Mouse (Mus musculus) embryonic fibroblast, embryonic 13.5 days (primary cell): ENCODE results near the gene Ncoa3. TPM values are rescaled to one million over a fixed set of nuclear protein-coding genes. Genes with fewer than 3 reads are reported as not detected.

ENCODE experiments used
- H3K27ac ChIP-seq: 2 replicates; pipeline ENCODE4 v1.5.1; 2012; ENCODE audit warnings: low read length, control low read depth, inconsistent platforms; ENCODE audit not compliant: insufficient read depth
- H3K4me1 ChIP-seq: 2 replicates; pipeline ENCODE4 v1.6.1; 2011; ENCODE audit warnings: low read length; ENCODE audit not compliant: control insufficient read depth, insufficient read depth
- H3K4me3 ChIP-seq: 2 replicates; pipeline ENCODE4 v1.5.1; 2011; ENCODE audit warnings: mild to moderate bottlenecking, control low read depth, low read length; ENCODE audit not compliant: insufficient read depth
- CTCF ChIP-seq: IDR thresholded peaks from 2 replicates; pipeline ENCODE4 v1.5.1; 2011; ENCODE audit warnings: mild to moderate bottlenecking, control low read depth, low read length, moderate library complexity, borderline replicate concordance; ENCODE audit not compliant: insufficient read depth
- POLR2A ChIP-seq: IDR thresholded peaks from 2 replicates; pipeline ENCODE4 v1.6.1; 2011; ENCODE audit warnings: low read depth, mild to moderate bottlenecking, control low read depth, low read length, moderate library complexity
- polyA plus RNA-seq: library from polyadenylated mRNA; stranded (reverse); fragments of >200 nt; gene quantifications from 2 replicates; pipeline ENCODE4 v1.2.4, GENCODE M21; 2011; ENCODE audit warnings: low read depth; ENCODE audit not compliant: missing spikeins, insufficient read length

Gene Ncoa3
- polyA plus RNA-seq, 1 experiment = 27.2 TPM

DNA sequence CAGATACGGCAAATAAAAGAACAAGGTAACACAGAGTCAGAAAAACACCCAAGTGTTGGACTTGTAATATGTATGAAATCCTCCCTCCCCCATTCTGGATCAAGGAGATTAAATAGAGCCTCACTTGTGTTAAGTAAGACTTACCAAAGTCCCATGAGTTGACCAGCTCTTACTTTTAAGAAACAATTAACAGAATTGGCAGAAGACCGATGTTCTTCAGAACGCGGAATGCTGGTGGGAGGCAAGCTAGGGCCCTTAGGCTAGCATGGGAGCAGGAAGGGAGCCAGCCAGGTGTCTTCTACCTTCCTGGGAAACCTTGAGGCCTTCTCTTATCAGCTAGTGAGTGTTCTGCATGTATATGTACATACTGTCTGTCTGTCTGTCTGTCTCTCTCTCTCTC is 55.5 kb downstream of the Ncoa3 start:
- TF ChIP-seq CTCF (no peak), POLR2A (no peak)
- Histone ChIP-seq H3K27ac (no peak overlapping the region), H3K4me1 (peaks cover 15% of the 10 kb centered on the region), H3K4me3 (no peak overlapping the region)

DNA sequence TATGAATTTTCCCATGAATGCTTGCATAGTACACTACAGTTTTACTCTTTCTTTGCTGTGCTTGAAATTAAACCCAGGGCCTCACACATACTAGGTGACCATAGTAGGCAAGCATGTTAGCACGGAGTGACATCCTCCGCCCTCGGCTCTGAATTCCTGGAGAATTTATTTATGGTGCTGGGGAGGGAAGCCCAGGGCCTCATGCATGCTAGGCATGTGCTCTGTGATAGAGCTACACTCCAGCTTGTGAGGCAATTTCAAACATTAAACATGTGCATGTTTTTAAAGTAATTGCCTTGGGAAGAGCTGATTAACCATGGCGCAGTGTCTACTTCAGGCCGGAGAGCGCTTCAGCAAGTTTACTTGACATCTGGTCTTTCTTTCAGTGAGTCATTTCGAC is 56.4 kb downstream of the Ncoa3 start:
- Histone ChIP-seq H3K27ac (no peak overlapping the region), H3K4me3 (no peak overlapping the region), H3K4me1 (peaks cover 15% of the 10 kb centered on the region)
- TF ChIP-seq POLR2A (no peak), CTCF (no peak)

DNA sequence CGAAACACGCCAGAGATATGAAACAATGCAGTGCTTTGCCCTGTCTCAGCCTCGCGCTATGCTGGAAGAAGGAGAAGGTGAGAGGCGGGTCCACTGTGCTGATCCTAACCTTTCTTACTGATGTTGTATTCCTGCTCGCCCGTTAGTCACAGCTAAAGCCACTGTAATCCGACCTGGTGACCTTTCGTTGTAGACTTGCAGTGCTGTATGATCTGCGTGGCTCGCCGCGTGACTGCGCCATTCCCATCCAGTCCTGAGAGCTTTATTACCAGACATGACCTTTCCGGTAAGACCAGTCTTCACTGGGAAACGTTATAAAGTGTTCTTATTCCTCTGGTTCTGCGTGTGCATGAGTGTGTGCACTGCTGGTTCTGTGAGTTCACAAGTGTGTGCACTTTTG is 59.0 kb downstream of the Ncoa3 start:
- no peaks in the 10 kb centered on the region for H3K4me1 ChIP-seq
- H3K4me3 ChIP-seq = no peak overlapping the region
- TF ChIP-seq POLR2A (no peak), CTCF (no peak)
- H3K27ac ChIP-seq = no peak overlapping the region

DNA sequence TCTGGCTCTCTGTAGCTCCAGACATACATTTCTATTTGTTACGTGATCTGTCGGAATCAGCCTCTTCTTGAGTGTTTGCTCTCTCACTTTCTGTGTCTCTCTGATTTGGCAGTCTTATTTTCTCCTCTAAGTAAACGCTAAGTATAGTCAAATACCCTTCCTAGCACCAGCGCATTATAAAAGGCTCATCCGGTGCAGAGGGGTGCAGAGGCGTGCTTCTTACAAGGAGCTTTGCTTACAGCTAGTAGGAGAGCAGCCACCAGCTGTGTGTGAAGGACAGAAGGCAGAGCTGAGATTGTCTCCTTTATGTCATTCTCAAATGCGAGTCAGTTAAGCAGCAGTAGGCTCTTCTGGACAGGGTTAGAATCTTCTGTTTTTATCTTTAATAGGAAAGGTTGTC is 59.5 kb downstream of the Ncoa3 start:
- TF ChIP-seq CTCF (no peak), POLR2A (no peak)
- Histone ChIP-seq H3K4me1 (no peaks in the 10 kb centered on the region), H3K27ac (no peak overlapping the region), H3K4me3 (no peak overlapping the region)

DNA sequence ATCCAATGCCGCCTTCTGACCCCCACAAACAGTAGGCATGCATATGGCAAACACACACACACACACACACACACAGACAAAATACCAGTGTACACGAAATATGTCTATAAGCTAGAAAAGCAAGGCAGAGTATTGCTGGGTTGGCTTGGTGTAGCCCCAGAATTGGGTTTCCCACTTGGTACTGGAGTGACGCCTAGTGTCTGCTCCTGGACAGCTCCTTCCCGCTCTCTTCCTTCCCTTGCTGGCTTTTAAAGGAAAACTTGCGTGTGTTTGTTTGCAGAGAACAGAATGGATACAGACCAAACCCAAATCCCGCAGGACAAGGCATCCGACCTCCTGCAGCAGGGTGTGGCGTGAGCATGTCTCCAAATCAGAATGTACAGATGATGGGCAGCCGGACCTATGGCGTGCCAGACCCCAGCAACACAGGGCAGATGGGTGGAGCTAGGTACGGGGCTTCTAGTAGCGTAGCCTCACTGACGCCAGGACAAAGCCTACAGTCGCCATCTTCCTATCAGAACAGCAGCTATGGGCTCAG is 61.6 kb downstream of the Ncoa3 start:
- Histone ChIP-seq H3K4me1 (no peaks in the 10 kb centered on the region), H3K4me3 (no peak overlapping the region), H3K27ac (no peak overlapping the region)
- TF ChIP-seq POLR2A = no peak
- TF ChIP-seq CTCF = no peak

DNA sequence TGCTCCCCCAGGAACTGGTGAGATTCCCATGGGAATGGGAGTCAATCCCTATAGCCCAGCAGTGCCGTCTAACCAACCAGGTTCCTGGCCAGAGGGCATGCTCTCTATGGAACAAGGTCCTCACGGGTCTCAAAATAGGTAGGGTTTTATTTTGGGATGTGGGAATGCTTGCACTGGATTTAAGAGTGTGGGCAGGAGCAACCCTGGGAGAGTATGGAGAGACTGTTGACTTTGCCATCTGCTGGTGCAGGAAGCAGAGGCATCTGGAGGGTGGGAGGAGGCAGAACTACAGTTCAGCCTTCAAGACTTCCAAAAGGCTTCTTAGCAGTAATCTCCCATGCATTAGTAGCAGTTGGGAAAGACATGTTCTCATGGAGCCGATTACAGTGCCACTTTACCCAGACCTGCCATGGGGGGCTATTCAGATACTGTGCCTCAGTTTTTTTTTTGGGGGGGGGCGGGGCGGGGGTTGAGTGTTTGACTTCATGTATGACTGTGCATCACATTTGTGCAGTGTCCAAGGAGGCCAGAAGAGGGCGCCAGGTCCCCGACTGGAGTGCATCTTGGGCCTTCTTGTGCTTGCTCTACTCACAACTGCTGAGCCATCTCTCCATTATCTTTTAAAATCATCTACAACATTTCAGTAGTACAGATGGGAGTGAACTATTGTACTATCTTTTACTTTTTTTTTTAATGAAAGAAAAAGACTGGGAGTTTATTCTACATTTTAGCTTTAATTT is 67.4 kb downstream of the Ncoa3 start:
- TF ChIP-seq CTCF (peak; percentile 53), POLR2A (no peak)

DNA sequence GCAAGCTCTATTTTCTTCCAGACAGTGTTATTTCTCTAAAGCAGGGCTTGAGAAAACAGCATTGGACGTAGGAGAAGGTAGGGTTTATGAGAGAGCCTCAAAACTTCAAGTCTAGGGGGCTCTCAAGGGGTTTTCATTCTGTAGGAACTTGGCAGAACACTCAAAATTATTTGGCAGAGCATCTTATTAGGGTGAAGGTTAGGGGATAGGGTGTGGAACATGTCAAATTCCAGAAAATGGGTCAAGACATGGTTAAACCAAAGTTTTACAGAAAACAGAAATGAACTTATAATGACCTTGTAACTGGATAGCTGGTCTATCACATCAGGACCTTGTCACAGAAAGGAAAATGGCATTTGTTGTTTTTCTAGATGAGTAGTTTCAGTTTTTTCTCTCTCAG is 69.6 kb downstream of the Ncoa3 start:
- TF ChIP-seq CTCF = no peak
- TF ChIP-seq POLR2A = no peak
- no peak overlapping the region for H3K4me3 ChIP-seq
- no peaks in the 10 kb centered on the region for H3K4me1 ChIP-seq
- no peak overlapping the region for H3K27ac ChIP-seq

More for the DNA sequence above, 67.4 kb downstream of the Ncoa3 start:
- Histone ChIP-seq H3K4me1 (no peaks in the 10 kb centered on the region), H3K4me3 (no peak overlapping the region), H3K27ac (no peak overlapping the region)

DNA sequence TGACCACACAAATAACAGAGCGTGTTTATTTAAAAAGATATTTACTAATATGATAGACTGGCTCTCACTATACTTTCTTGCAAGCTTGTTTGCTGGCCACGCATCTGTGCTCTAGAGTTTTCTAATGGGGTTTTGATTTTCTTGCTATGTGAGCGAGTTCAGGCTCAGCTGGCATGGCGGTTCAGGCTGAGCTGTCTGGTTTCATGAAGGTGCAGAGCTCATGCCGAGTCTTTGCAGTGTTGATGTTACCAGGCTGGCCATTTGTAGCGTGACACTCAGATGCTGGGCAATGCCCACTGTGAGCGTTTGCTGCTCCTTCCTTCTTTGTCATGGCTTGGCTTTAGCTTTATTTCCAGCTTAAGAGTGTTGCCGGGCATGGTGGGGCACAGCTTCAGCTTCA is 70.0 kb downstream of the Ncoa3 start:
- H3K4me3 ChIP-seq = no peak overlapping the region
- no peak overlapping the region for H3K27ac ChIP-seq
- TF ChIP-seq CTCF (no peak), POLR2A (no peak)
- H3K4me1 ChIP-seq = no peaks in the 10 kb centered on the region

DNA sequence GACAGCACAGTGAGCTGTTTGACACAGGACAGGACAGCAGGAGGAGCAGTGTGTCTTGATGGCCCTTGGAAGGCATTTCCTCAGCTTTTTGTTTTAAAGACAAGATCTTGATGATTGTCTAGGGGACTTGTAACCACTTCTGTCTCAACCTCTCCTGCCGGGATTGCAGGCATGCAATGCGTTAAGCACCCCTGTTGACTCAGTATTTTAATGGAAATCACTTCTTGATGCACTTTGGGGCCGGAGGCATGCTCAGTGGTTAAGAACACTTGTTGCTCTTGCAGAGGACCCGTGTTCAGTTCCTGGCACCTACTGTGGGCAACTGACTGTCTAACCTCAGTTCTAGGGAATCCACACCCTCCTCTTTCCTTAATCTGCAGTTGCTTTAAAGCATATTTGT is 74.0 kb downstream of the Ncoa3 start:
- TF ChIP-seq POLR2A (no peak), CTCF (no peak)
- Histone ChIP-seq H3K4me3 (no peak overlapping the region), H3K27ac (no peak overlapping the region), H3K4me1 (peaks cover 9% of the 10 kb centered on the region)

DNA sequence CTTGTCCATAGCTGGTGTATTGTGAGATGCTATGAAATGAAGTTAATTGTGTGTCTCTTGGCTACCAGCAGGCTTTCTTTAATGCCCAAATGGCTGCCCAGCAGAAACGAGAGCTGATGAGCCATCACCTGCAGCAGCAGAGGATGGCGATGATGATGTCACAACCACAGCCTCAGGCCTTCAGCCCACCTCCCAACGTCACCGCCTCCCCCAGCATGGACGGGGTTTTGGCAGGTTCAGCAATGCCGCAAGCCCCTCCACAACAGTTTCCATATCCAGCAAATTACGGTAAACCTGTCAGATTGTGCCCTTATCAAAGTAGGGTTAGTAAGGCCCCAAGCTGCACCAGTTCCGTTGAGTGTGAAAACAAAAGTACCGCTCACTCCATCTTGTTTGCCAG is 75.8 kb downstream of the Ncoa3 start:
- Histone ChIP-seq H3K4me3 (no peak overlapping the region), H3K4me1 (peaks cover 12% of the 10 kb centered on the region), H3K27ac (no peak overlapping the region)
- no peak for TF ChIP-seq CTCF
- no peak for TF ChIP-seq POLR2A
